Mouse (Mus musculus) embryonic facial prominence, embryonic 14.5 days (tissue): ENCODE results near the gene Zbtb16. TPM values are rescaled to one million over a fixed set of nuclear protein-coding genes. Genes with fewer than 3 reads are reported as not detected.

ENCODE experiments used
- ATAC-seq: fragments of 200-750 bp; cut with Nextera tagmentation; 2 replicates; pipeline ENCODE4 v1.8.0; 2017; ENCODE audit warnings: low read depth, moderate number of reproducible peaks, moderate TSS enrichment
- DNase-seq: peaks from one replicate; pipeline ENCODE4 v3.0.0-alpha.2; 2015; ENCODE audit warnings: low spot score
- H3K27ac ChIP-seq: fragments of 300-500 bp; sonication (generic); replicated peaks from 2 replicates; pipeline ENCODE4 v1.5.1; 2014; ENCODE audit warnings: low read depth, mild to moderate bottlenecking, low read length, moderate library complexity
- H3K27me3 ChIP-seq: fragments of 300-500 bp; sonication (generic); replicated peaks from 2 replicates; pipeline ENCODE4 v1.6.1; 2014; ENCODE audit warnings: low read length; ENCODE audit not compliant: control insufficient read depth, insufficient read depth
- H3K36me3 ChIP-seq: fragments of 300-500 bp; sonication (generic); 2 replicates; pipeline ENCODE4 v1.6.1; 2014; ENCODE audit warnings: low read length, mixed read lengths; ENCODE audit not compliant: control insufficient read depth, insufficient read depth
- H3K4me1 ChIP-seq: fragments of 300-500 bp; sonication (generic); 2 replicates; pipeline ENCODE4 v1.6.1; 2014; ENCODE audit warnings: antibody characterized with exemption, low read length; ENCODE audit not compliant: control insufficient read depth, insufficient read depth
- H3K4me2 ChIP-seq: fragments of 300-500 bp; sonication (generic); 2 replicates; pipeline ENCODE4 v1.6.1; 2014; ENCODE audit warnings: low read depth, mild to moderate bottlenecking, low read length, moderate library complexity, mixed read lengths
- H3K4me3 ChIP-seq: fragments of 300-500 bp; sonication (generic); 2 replicates; pipeline ENCODE4 v1.5.1; 2014; ENCODE audit warnings: low read depth, mild to moderate bottlenecking, low read length
- H3K9ac ChIP-seq: fragments of 300-500 bp; sonication (generic); 2 replicates; pipeline ENCODE4 v1.6.1; 2014; ENCODE audit warnings: low read depth, mild to moderate bottlenecking, low read length, moderate library complexity, mixed read lengths
- H3K9me3 ChIP-seq: fragments of 300-500 bp; sonication (generic); 2 replicates; pipeline ENCODE4 v1.6.1; 2016; ENCODE audit warnings: low read length; ENCODE audit not compliant: control insufficient read depth
- WGBS: fragments of 180-500 bp; shearing (Covaris S2); extraction: QIAGEN DNeasy Blood & Tissue Kit; methylation state at CpG from one replicate; pipeline ENCODE4 v1.1.7; 2014; 5-methylcytosine and 5-hydroxymethylcytosine counted together
- polyA plus RNA-seq: library from polyadenylated mRNA; unstranded; fragments of >200 nt; fragmentation: Nextera tagmentation; extraction: Ambion mirVana; gene quantifications from 2 replicates; pipeline ENCODE4 v1.2.1, GENCODE M21; 2014

Gene Zbtb16
- polyA plus RNA-seq, 1 experiment from 2014 or later: 4.1 TPM

DNA sequence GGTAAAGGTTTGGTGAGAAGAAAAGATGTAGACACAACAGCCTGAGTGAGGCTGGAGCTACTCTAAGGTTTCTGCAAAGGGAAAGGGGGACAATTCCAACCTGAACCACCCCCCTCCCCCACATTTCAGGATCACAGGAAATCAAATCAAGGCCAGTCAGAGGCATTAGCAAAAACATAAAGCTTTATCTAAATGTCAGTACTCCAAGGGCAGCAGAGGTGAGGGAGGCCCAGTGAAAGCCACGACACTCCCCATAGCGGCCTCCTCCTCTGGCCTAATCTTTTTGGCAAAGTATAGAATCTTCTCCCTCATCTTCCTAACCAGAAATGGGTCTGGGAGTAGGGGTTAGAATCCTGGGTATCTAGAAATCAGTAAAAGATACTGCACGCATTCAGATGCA, 113.0 kb downstream of the Zbtb16 start:
- Histone ChIP-seq H3K4me2 (no peak overlapping the region), H3K4me1 (peaks cover 6% of the 10 kb centered on the region; the same call in 1 of the 2 replicates), H3K9me3 (no peaks in the 10 kb centered on the region), H3K27ac (no peak overlapping the region), H3K4me3 (no peak overlapping the region), H3K27me3 (no peaks in the 10 kb centered on the region), H3K36me3 (no peaks in the 10 kb centered on the region), H3K9ac (no peak overlapping the region)
- WGBS: 44% methylated on average over 3 of the region's 3 CpGs
- ATAC-seq: no peak
- no peak for DNase-seq

DNA sequence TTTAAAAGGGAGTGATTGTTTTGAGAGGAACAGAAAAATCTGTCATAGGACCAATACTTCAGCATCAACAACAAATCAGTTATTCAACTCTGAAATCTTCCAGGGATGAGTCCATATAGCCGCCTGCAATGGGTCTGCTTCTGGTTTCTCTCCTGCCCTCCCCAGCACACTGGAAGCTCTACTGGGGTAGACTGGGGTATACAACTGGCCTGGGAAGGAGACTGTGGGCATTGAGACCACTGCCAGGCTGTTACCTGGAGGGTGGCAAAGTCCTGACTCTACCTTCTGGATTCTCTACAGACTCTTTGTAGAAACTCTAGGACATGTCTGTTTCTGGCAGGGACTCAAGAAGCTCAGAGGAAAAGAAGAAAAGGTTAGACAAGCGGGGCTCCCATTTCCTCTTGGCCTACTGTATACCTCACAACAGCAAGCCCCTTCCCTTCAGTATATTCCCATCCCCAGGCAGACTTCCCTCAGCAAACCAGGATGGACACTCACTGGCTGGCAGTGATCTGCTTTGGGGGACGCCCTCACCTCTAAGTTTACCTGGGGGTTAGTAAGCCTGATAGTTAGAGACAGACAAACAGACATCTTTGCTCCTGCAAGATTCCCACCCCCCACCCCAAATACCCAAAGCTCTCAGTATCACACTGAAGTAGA, 113.6 kb downstream of the Zbtb16 start:
- no peaks in the 10 kb centered on the region for H3K4me1 ChIP-seq
- no peak overlapping the region for H3K4me3 ChIP-seq
- ATAC-seq (no peak), DNase-seq (no peak)
- no peaks in the 10 kb centered on the region for H3K36me3 ChIP-seq
- no peaks in the 10 kb centered on the region for H3K27me3 ChIP-seq
- H3K27ac ChIP-seq: no peak overlapping the region
- no peak overlapping the region for H3K9ac ChIP-seq
- WGBS: 84% methylated on average over 3 of the region's 3 CpGs
- H3K9me3 ChIP-seq: no peaks in the 10 kb centered on the region
- no peak overlapping the region for H3K4me2 ChIP-seq

DNA sequence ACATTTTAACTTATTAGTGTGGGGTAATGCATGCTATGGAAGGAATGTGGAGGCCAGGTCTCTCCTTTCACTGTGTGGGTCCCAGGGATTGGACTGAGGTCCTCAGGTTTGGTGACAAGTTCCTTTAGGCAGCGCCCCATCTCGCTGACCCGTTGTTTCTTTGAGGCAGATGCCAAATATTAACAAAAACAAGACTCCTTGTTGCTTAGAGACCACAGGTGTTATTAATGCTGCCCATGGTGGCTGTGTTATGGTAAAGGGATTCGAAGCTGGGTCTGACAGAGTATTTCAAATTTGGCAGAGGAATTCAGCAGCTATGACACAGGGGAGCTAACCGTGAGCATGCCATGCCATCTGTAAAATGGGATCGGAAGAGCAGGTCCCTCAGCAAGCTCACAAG, 114.4 kb downstream of the Zbtb16 start:
- no peak overlapping the region for H3K4me2 ChIP-seq
- ATAC-seq: no peak
- no peaks in the 10 kb centered on the region for H3K9me3 ChIP-seq
- no peaks in the 10 kb centered on the region for H3K27me3 ChIP-seq
- no peak overlapping the region for H3K27ac ChIP-seq
- no peak overlapping the region for H3K4me3 ChIP-seq
- H3K4me1 ChIP-seq: no peaks in the 10 kb centered on the region
- H3K9ac ChIP-seq: no peak overlapping the region
- 83% methylated on average over 6 of the region's 6 CpGs for WGBS
- H3K36me3 ChIP-seq: no peaks in the 10 kb centered on the region
- no peak for DNase-seq

DNA sequence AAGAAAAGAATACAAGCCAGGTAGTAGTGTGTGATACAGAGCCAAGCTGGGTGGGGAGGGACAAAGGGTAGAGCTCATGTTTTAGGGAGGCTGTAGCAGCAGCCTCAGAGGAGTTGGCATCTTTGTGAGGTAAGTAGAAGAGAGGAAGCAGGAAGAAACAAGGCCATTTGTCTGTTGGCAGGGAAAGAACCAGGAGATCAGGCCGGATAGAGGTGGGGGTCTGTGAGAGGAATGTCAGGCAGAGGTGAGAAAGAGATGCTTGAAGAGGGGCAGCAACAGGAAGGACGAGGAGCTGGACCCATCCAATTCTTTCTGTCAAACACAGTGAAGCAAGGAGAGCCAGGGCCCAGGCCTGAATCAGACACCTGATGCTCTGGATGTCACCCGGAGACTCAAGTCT, 114.8 kb downstream of the Zbtb16 start:
- no peaks in the 10 kb centered on the region for H3K36me3 ChIP-seq
- no peak overlapping the region for H3K4me2 ChIP-seq
- H3K9ac ChIP-seq: no peak overlapping the region
- H3K4me3 ChIP-seq: no peak overlapping the region
- no peaks in the 10 kb centered on the region for H3K9me3 ChIP-seq
- H3K4me1 ChIP-seq: no peaks in the 10 kb centered on the region
- ATAC-seq (no peak), DNase-seq (no peak)
- H3K27me3 ChIP-seq: no peaks in the 10 kb centered on the region
- WGBS: 67% methylated on average over 3 of the region's 3 CpGs
- no peak overlapping the region for H3K27ac ChIP-seq

DNA sequence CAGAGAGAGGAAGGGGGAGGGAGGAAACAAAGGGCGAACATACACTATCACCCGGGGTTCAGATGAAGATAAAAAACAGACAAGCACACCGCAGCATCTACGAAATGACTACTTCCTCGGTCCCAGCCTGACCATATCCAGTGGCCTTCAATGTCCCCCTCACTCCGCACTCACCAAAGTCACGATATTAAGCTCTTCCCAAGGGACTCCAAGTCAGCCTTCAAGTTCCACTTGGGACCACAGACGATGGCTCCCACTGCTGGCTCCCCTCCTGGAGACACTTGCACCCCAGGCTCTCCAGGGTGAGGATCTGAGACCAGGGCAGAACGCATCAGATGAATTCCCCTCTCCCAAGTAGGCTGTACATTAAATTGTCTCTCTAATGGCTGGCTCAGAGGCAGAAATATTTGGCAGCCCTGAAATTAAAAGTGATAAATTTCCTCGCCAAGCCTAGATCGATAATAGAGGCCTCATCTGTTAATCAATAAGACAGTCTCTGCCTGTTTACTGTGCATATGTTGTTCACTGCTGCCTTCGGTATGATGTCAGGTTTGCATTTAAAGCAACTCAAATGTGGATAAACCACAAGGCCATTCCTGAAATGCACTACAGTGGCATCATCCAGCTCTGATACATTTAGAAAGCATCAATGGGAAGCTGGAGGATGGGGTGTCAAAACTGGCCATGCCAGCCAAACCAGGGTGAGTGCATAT, 115.6 kb downstream of the Zbtb16 start:
- no peaks in the 10 kb centered on the region for H3K4me1 ChIP-seq
- no peaks in the 10 kb centered on the region for H3K36me3 ChIP-seq
- H3K4me2 ChIP-seq: no peak overlapping the region
- no peak overlapping the region for H3K4me3 ChIP-seq
- WGBS: 84% methylated on average over 12 of the region's 12 CpGs
- H3K27me3 ChIP-seq: no peaks in the 10 kb centered on the region
- DNase-seq: no peak
- H3K27ac ChIP-seq: no peak overlapping the region
- H3K9ac ChIP-seq: no peak overlapping the region
- ATAC-seq: no peak
- no peaks in the 10 kb centered on the region for H3K9me3 ChIP-seq

DNA sequence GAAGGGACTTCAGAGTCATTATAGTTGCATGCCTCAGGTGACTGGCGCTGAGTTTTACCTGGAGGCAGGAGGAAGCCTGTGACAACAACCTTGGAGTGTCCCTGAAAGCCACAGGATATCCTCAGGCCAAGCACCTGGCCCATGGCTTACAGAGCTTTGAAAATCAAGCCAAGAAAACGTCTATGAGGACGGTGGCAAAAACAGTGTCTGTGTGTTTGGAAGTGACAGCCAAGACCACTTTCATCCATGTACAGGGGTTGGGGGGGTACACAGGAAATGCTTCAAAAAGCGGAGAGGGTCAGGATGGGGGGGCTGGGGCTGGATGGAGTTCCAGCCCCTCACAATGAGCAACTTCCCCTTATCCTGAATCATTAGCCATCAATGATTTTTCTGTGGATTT, 116.4 kb downstream of the Zbtb16 start:
- Histone ChIP-seq H3K27ac (no peak overlapping the region), H3K36me3 (no peaks in the 10 kb centered on the region), H3K9me3 (no peaks in the 10 kb centered on the region), H3K4me3 (no peak overlapping the region), H3K4me1 (no peaks in the 10 kb centered on the region), H3K9ac (no peak overlapping the region), H3K27me3 (no peaks in the 10 kb centered on the region), H3K4me2 (no peak overlapping the region)
- DNase-seq: no peak
- WGBS: 72% methylated on average over 4 of the region's 4 CpGs
- ATAC-seq: no peak

DNA sequence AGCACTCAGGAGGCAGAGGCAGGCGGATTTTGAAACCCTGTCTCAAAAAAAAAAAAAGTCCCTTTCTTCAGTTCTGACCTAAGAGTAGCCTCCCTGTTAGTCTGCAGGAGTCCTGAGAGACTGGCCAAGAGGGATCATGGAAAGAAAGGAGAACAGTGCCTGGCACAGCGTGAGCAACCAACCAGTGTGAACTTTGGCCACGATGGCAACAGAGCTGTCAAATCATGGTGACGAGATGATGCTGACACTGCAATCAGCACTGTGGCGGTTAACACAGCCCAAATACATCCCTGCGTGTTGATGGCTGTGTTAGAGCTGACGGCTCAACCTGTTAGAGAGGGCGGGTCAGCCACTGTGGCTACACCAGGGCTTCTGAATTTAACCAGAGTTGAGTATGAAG, 119.5 kb downstream of the Zbtb16 start:
- Histone ChIP-seq H3K4me3 (no peak overlapping the region), H3K9ac (no peak overlapping the region), H3K4me1 (no peaks in the 10 kb centered on the region), H3K4me2 (no peak overlapping the region), H3K9me3 (no peaks in the 10 kb centered on the region), H3K27me3 (no peaks in the 10 kb centered on the region; the same call in 1 of the 2 replicates), H3K36me3 (no peaks in the 10 kb centered on the region), H3K27ac (no peak overlapping the region)
- 84% methylated on average over 8 of the region's 8 CpGs for WGBS
- no peak for ATAC-seq
- DNase-seq: no peak

DNA sequence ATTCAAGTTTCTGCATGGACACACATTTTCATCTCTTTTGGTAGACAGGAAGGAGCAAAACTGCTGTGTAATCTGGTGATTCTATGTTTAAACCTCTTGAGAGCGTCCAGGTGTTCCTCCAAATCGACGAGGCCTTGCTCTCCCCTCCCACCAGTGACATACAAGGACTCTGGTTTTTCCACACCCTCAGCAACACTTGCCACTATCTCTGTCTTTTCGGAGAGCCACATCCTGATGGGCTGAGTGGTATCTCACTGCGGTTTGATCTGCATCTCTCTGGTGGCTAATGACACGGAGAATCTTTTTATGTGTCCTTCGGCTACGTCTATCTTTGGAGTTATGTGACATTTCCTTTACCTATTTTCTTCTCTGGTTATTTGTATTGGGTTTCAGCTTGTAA, 121.0 kb downstream of the Zbtb16 start:
- H3K27me3 ChIP-seq: no peaks in the 10 kb centered on the region; the same call in 1 of the 2 replicates
- peaks cover 4% of the 10 kb centered on the region; the same call in 1 of the 2 replicates for H3K4me1 ChIP-seq
- DNase-seq: no peak
- no peak overlapping the region for H3K4me3 ChIP-seq
- no peak overlapping the region for H3K4me2 ChIP-seq
- H3K27ac ChIP-seq: no peak overlapping the region
- WGBS: 90% methylated on average over 8 of the region's 8 CpGs
- H3K9me3 ChIP-seq: no peaks in the 10 kb centered on the region
- no peak for ATAC-seq
- no peak overlapping the region for H3K9ac ChIP-seq
- no peaks in the 10 kb centered on the region for H3K36me3 ChIP-seq

DNA sequence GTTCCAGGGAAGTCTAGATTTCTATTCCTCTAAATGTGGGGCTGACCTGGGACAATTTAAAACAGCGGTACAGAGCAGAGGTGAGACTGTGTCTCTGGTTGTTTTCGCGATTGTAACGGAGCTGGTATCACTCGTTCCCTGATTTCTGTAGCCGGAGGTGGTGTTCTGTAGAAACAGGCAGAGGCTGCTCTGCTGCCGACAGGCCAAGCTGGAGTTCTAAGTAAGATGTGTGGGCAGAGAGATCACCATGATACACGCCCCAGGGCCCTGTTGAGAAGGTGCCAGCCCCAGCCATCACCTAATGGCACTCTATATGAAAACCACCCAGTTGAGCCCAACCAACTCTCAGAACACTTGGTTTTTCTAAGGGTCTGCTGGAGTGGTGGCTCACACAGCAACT, 122.2 kb downstream of the Zbtb16 start:
- Histone ChIP-seq H3K9ac (no peak overlapping the region), H3K4me2 (no peak overlapping the region), H3K4me3 (no peak overlapping the region), H3K36me3 (no peaks in the 10 kb centered on the region), H3K4me1 (peaks cover 4% of the 10 kb centered on the region; the same call in 1 of the 2 replicates), H3K9me3 (no peaks in the 10 kb centered on the region), H3K27me3 (no peaks in the 10 kb centered on the region; the same call in 1 of the 2 replicates), H3K27ac (no peak overlapping the region)
- 92% methylated on average over 8 of the region's 8 CpGs for WGBS
- ATAC-seq (no peak), DNase-seq (no peak)
